Mouse (Mus musculus) skeletal muscle tissue, postnatal 0 days (tissue): ENCODE data around the gene Tspan11. TPM values are rescaled to one million over a fixed set of nuclear protein-coding genes. Genes with fewer than 3 reads are reported as not detected.

ENCODE experiments used
- polyA plus RNA-seq: library from polyadenylated mRNA; unstranded; fragments of >200 nt; fragmentation: Nextera tagmentation; extraction: Ambion mirVana; gene quantifications from 2 replicates; pipeline ENCODE4 v1.2.1, GENCODE M21; 2015

Gene Tspan11
- polyA plus RNA-seq, result 5.3 and 7.6 TPM in 2 replicates

DNA sequence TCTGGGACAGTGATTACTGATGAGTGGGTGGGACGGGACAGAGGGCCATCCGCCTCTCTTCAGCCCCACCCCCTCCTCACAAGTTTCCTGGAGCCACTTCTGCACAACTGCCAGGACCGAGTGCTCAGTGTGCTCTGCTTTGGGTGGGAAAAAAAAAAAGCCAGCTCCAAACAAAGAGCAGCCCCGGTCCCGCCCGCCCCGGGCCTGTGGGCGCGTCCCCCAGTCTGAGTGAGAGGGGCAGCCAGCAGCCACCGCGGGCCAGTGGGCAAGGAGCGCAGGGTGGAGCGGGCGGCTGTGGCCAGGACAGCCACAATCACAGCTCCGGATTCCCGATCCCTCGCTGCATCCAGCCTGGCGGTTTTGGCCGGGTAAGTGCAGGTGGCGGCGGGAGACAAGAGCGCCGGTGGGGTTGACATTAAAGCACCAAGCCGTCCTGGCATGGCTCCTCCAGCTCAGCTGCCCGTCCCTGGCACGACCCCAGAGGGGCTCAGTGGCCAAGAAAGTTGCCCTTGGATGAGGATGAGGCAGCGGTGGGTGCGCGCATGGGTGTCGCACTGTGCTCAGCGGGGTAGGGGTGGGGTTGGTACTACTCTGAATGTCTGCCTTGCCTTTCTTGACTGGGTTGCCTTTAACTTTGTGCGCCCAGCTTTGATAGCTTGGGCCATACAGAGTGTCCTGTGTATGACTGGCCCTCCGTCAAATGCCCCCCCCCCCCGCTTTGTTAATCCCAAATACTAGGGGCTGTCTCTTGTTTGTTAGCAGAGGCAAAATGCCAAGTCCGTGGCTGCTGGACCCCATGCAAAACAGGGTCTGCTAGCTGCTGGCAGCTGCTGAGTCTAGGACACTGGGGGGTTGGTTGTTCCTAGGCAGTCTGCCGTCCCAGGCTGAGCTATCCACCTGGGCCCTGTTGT, at the start of gene Tspan11:
TSS of gene Tspan11 (plus strand) at position 79 of the 911 bp plus-strand sequence.

Other genes starting within 250 kb of the Tspan11 start
- 0.29 and 0.50 TPM in 2 replicates for gene Prmt8, start 118.1 kb upstream of the Tspan11 start, polyA plus RNA-seq